Mouse (Mus musculus) midbrain, embryonic 13.5 days (tissue): ENCODE results near the gene Sdc1. TPM values are rescaled to one million over a fixed set of nuclear protein-coding genes. Genes with fewer than 3 reads are reported as not detected.

Source experiments
- ATAC-seq: fragments of 200-750 bp; cut with Nextera tagmentation; 2 replicates; pipeline ENCODE4 v1.8.0; 2017; ENCODE audit warnings: mild to moderate bottlenecking, moderate TSS enrichment, moderate library complexity
- H3K27ac ChIP-seq: fragments of 300-500 bp; sonication (generic); 2 replicates; pipeline ENCODE4 v1.5.1; 2015; ENCODE audit warnings: inconsistent platforms, mild to moderate bottlenecking, moderate library complexity
- H3K27me3 ChIP-seq: fragments of 300-500 bp; sonication (generic); 2 replicates; pipeline ENCODE4 v1.6.1; 2015; ENCODE audit warnings: mild to moderate bottlenecking, inconsistent platforms
- H3K36me3 ChIP-seq: fragments of 300-500 bp; sonication (generic); 2 replicates; pipeline ENCODE4 v1.6.1; 2015; ENCODE audit warnings: mild to moderate bottlenecking, inconsistent platforms
- H3K4me1 ChIP-seq: fragments of 300-500 bp; sonication (generic); replicated peaks from 2 replicates; pipeline ENCODE4 v1.6.1; 2015; ENCODE audit warnings: inconsistent platforms
- H3K4me2 ChIP-seq: fragments of 300-500 bp; sonication (generic); replicated peaks from 2 replicates; pipeline ENCODE4 v1.6.1; 2015; ENCODE audit warnings: moderate library complexity, mild to moderate bottlenecking, inconsistent platforms
- H3K4me3 ChIP-seq: fragments of 300-500 bp; sonication (generic); replicated peaks from 2 replicates; pipeline ENCODE4 v1.5.1; 2015; ENCODE audit warnings: mild to moderate bottlenecking, inconsistent platforms
- H3K9ac ChIP-seq: fragments of 300-500 bp; sonication (generic); replicated peaks from 2 replicates; pipeline ENCODE4 v1.6.1; 2015; ENCODE audit warnings: mild to moderate bottlenecking, inconsistent platforms
- H3K9me3 ChIP-seq: fragments of 300-500 bp; sonication (generic); 2 replicates; pipeline ENCODE4 v1.6.1; 2016; ENCODE audit warnings: mild to moderate bottlenecking, inconsistent platforms
- WGBS: fragments of 180-500 bp; shearing (Covaris S2); methylation state at CpG from one replicate; pipeline ENCODE4 v1.1.7; 2015; 5-methylcytosine and 5-hydroxymethylcytosine counted together
- polyA plus RNA-seq: library from polyadenylated mRNA; unstranded; fragments of >200 nt; fragmentation: Nextera tagmentation; extraction: Ambion mirVana; gene quantifications from 2 replicates; pipeline ENCODE4 v1.2.1, GENCODE M21; 2015

Gene Sdc1
- polyA plus RNA-seq, 1 experiment from 2014 or later, result 30.8 TPM

DNA sequence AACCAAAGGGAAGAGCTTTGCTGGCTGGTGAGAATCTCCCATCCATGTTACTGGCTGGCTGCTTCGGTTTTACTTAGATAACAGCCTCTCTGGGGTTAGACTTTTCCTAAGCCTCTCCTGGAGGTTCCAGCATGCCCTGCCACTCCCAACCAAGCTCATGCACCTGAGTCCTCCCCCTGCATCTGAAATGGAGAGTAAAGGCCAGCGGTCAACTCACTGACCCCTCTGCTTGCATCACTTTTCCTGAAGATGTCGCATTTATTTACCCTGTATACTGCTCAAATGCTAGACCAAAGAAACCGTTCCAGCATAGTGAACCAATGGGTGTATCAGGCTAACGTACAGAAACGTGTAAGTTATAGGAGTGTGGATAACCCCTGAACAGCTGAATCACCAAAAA, 38.5 kb downstream of the Sdc1 start:
- Histone ChIP-seq H3K36me3 (no peaks in the 10 kb centered on the region), H3K27ac (no peak overlapping the region), H3K27me3 (no peaks in the 10 kb centered on the region), H3K4me2 (no peak overlapping the region), H3K4me1 (no peaks in the 10 kb centered on the region), H3K9ac (no peak overlapping the region), H3K9me3 (no peaks in the 10 kb centered on the region), H3K4me3 (no peak overlapping the region)
- no peak for ATAC-seq
- WGBS, result 88% methylated on average over 6 of the region's 6 CpGs

GRCm38 (mm10) chr12:8810966-8811365, 39.8 kb downstream of the Sdc1 start:
- Histone ChIP-seq H3K9me3 (no peaks in the 10 kb centered on the region), H3K36me3 (no peaks in the 10 kb centered on the region), H3K9ac (no peak overlapping the region), H3K4me2 (no peak overlapping the region), H3K4me1 (no peaks in the 10 kb centered on the region), H3K4me3 (no peak overlapping the region), H3K27ac (no peak overlapping the region), H3K27me3 (no peaks in the 10 kb centered on the region)
- peak; percentile 24; the same call in 1 of the 2 replicates for ATAC-seq
- WGBS, result 69% methylated on average over 2 of the region's 2 CpGs

GRCm38 (mm10) chr12:8811441-8811871, 40.3 kb downstream of the Sdc1 start:
- no peak overlapping the region for H3K27ac ChIP-seq
- 80% methylated on average over 6 of the region's 6 CpGs for WGBS
- no peaks in the 10 kb centered on the region for H3K27me3 ChIP-seq
- no peak for ATAC-seq
- no peaks in the 10 kb centered on the region for H3K9me3 ChIP-seq
- H3K9ac ChIP-seq, result no peak overlapping the region
- H3K4me1 ChIP-seq, result no peaks in the 10 kb centered on the region
- H3K4me2 ChIP-seq, result no peak overlapping the region
- H3K36me3 ChIP-seq, result no peaks in the 10 kb centered on the region
- H3K4me3 ChIP-seq, result no peak overlapping the region

DNA sequence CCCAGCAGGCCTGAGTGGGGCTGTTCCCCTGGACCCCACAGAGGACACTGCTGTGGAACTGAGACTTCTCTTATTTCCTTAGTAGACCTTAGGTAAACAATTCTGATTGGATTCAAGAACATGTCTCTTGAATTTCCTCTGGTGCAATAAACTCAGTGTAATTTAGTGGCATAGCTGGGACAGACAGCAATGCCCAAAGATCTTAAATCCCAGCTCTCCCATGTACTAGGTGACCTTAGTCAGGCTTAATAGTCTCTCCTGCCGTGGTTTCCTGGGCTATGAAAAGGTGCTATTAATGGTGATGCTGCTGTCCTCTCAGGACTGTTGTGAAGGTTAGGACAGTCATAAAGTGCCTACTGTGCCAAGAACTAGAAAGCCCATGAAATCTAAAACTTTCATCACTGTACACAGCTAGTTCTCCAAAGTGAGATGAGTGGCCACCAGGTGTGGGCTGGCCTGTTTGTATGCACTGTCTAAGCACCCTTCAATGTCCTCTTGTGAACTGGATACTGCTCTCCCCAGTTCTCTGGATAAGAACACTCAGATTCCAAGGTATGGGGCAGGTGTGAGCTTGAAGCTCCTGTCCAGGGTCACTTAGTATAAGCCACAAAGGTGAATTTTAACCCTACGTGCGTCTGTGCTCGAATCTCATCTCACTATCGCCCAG, 40.9 kb downstream of the Sdc1 start:
- Histone ChIP-seq H3K36me3 (no peaks in the 10 kb centered on the region), H3K4me1 (no peaks in the 10 kb centered on the region), H3K4me2 (no peak overlapping the region), H3K27me3 (no peaks in the 10 kb centered on the region), H3K9me3 (no peaks in the 10 kb centered on the region), H3K9ac (no peak overlapping the region), H3K4me3 (no peak overlapping the region), H3K27ac (no peak overlapping the region)
- 89% methylated on average over 5 of the region's 5 CpGs for WGBS
- ATAC-seq, result no peak

GRCm38 (mm10) chr12:8817467-8818232, 46.5 kb downstream of the Sdc1 start:
- peaks cover 8% of the 10 kb centered on the region; the same call in 1 of the 2 replicates for H3K4me1 ChIP-seq
- H3K27me3 ChIP-seq, result no peaks in the 10 kb centered on the region
- H3K9me3 ChIP-seq, result no peaks in the 10 kb centered on the region
- no peak overlapping the region for H3K4me3 ChIP-seq
- H3K36me3 ChIP-seq, result no peaks in the 10 kb centered on the region
- no peak overlapping the region for H3K27ac ChIP-seq
- WGBS, result 37% methylated on average over 13 of the region's 13 CpGs
- no peak overlapping the region for H3K4me2 ChIP-seq
- H3K9ac ChIP-seq, result 0 out of 2 replicates have a peak overlapping the region, but pooled peaks have one; percentile 5
- ATAC-seq, result peak; percentile 55

DNA sequence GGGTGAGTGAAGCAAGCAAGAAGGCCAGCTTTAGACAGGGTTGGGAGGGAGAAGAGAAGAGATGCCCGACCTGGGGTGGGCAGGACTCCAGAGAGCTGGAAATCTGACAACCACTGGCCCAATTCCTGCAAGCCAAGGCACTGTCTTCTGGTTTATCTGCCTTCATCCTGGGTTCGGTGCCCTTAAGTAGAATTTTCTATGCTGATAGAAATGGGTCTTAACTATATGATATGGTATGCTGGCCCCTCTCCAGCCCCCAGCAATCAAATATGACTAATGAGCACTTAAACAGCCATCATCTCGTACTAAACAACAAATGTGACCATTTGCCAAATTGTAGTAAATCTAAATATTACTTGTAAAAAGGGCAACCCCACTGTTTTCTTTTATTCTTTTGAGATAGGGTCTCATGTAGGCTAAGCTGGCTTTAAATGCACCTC, 47.1 kb downstream of the Sdc1 start:
- H3K27me3 ChIP-seq, result no peaks in the 10 kb centered on the region
- no peaks in the 10 kb centered on the region for H3K36me3 ChIP-seq
- no peak overlapping the region for H3K27ac ChIP-seq
- no peak overlapping the region for H3K4me2 ChIP-seq
- H3K4me3 ChIP-seq, result no peak overlapping the region
- WGBS, result 57% methylated on average over 3 of the region's 3 CpGs
- H3K9me3 ChIP-seq, result no peaks in the 10 kb centered on the region
- 0 out of 2 replicates have a peak, but pooled peaks have one; percentile 27 for ATAC-seq
- H3K4me1 ChIP-seq, result peaks cover 8% of the 10 kb centered on the region; the same call in 1 of the 2 replicates
- H3K9ac ChIP-seq, result 0 out of 2 replicates have a peak overlapping the region, but pooled peaks have one; percentile 5

DNA sequence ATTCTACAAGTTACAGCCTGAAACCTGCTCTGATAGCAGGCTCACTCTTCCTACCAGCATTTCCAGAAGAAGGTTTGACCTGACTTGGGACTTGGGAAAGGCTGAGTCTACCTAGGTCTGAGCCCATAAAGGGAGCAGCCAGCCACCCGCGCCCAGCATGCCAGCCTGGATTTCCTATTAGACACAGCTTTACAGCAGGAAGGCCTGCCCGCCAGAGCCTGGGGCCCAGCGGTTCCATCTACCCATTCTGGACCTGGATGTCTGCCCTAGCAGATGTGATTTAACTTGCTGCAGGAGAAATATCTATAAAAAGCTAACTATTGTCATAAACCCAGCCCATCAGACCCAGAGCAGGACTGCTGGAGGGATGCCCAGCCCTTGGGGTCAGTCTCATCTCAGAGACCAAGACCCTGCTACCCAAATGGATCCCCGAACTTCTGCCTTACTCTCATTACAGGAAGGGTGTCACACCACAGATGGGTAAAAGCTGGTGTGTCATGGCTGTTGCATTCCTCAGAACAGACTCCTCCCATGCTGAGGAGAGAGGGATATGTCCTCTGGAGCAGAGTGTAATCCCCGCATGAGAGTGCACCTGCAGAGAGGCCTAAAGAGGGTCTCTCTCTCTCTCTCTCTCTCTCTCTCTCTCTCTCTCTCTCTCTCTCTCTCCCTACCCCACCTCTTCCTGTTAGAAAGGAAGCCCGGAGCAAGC, 54.0 kb downstream of the Sdc1 start:
- H3K4me3 ChIP-seq, result no peak overlapping the region
- no peaks in the 10 kb centered on the region for H3K4me1 ChIP-seq
- H3K9me3 ChIP-seq, result no peaks in the 10 kb centered on the region
- no peaks in the 10 kb centered on the region for H3K27me3 ChIP-seq
- no peak overlapping the region for H3K9ac ChIP-seq
- WGBS, result 82% methylated on average over 7 of the region's 7 CpGs
- no peak overlapping the region for H3K4me2 ChIP-seq
- no peak for ATAC-seq
- H3K27ac ChIP-seq, result no peak overlapping the region
- H3K36me3 ChIP-seq, result no peaks in the 10 kb centered on the region

- no peak overlapping the region for H3K4me3 ChIP-seq
- H3K9me3 ChIP-seq, result no peaks in the 10 kb centered on the region
- ATAC-seq, result no peak
- H3K36me3 ChIP-seq, result no peaks in the 10 kb centered on the region
- no peaks in the 10 kb centered on the region for H3K27me3 ChIP-seq
- H3K4me2 ChIP-seq, result no peak overlapping the region
- 93% methylated on average over 9 of the region's 9 CpGs for WGBS
- no peak overlapping the region for H3K9ac ChIP-seq
- no peaks in the 10 kb centered on the region for H3K4me1 ChIP-seq
- no peak overlapping the region for H3K27ac ChIP-seq
These were observed 56.0 kb downstream of the Sdc1 start for GRCm38 (mm10) chr12:8827014-8827715.

DNA sequence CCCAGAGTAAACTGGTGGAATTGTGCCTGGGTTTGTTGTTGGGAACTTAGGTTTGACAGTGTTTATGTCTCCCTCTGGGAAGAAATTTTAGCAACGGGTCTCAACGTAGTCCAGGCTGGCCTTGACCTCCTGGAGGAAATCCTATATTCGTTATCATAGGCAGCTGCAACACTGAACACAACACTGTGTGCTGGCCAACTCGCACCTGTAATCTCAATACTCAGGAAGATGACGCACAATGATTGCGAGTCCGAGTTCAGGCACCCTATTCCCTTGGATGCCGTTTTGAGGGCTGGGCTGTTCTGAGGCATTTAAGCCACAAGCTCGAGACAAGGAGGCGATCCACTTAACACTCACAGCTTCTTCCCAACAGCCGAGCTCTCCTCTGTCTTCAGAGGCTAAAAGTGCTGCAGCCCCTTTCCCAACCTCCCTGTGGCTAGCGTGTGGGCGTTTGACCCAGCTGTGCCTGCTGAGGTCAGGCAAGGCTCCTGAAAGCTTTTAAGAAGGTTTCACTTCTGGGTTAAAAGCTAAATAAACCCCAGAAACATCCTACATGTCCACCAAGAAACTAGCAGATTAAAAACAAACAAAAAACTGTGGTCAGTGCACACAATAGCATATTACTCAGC, 58.0 kb downstream of the Sdc1 start:
- no peak for ATAC-seq
- H3K4me1 ChIP-seq, result no peaks in the 10 kb centered on the region
- 79% methylated on average over 13 of the region's 13 CpGs for WGBS
- no peaks in the 10 kb centered on the region for H3K36me3 ChIP-seq
- H3K9me3 ChIP-seq, result no peaks in the 10 kb centered on the region
- no peak overlapping the region for H3K9ac ChIP-seq
- H3K27me3 ChIP-seq, result no peaks in the 10 kb centered on the region
- H3K27ac ChIP-seq, result no peak overlapping the region
- no peak overlapping the region for H3K4me3 ChIP-seq
- H3K4me2 ChIP-seq, result no peak overlapping the region

DNA sequence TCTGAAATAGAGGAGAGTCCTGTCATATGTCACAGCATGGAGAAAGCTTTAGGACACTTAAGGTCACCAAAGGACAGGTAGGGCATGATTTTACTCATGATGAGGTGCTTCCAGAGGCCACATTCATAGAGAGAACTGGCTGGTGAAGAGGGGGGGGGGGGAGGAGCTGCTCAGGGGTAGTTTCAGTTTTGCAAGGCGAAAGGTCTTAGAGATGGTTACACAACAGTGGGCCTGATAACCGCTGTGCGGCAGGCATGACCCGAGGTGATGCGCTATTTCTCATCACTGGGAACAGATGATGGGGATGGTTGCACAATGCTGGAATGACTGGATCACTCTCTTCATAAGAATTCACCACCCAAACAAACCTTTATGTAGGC, 58.5 kb downstream of the Sdc1 start:
- H3K36me3 ChIP-seq, result no peaks in the 10 kb centered on the region
- H3K27me3 ChIP-seq, result no peaks in the 10 kb centered on the region
- WGBS, result 92% methylated on average over 5 of the region's 5 CpGs
- no peak overlapping the region for H3K9ac ChIP-seq
- H3K9me3 ChIP-seq, result no peaks in the 10 kb centered on the region
- no peaks in the 10 kb centered on the region for H3K4me1 ChIP-seq
- H3K27ac ChIP-seq, result no peak overlapping the region
- no peak for ATAC-seq
- H3K4me2 ChIP-seq, result no peak overlapping the region
- no peak overlapping the region for H3K4me3 ChIP-seq

DNA sequence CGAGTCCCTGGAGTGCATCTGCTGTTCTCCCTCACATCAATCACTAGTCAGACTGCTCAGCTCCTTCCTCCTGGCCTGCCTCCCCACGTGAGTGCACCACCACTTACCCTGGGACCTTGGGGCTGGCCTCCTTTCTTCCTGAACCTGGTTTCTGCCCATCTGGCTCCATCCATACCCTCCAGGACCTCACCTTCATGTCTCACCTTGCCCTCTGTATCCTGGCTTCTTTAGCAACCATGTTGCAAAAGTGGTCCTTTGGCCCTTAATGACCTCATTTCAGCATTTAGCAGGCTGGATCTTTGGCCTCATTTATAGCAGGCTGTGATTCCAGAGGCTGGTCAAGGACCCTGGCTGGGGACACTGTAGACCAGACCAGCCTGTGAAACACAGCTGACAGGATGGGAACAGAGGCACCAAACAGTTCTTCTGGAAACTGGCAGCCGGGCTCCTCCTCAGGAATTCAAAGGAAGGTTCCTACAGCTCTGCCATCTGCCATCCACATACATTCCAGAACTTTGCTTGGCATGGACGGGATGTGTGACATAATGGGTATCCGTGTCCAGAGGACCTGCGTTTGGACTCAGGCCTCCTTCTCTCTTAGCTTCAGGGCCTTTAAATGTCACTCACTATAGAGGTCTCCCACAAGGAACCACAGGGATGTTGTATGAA, 60.0 kb downstream of the Sdc1 start:
- no peaks in the 10 kb centered on the region for H3K27me3 ChIP-seq
- 76% methylated on average over 6 of the region's 6 CpGs for WGBS

More for the DNA sequence above, 60.0 kb downstream of the Sdc1 start:
- H3K9ac ChIP-seq, result no peak overlapping the region
- no peak overlapping the region for H3K4me3 ChIP-seq
- no peak overlapping the region for H3K27ac ChIP-seq
- H3K9me3 ChIP-seq, result no peaks in the 10 kb centered on the region
- H3K4me2 ChIP-seq, result no peak overlapping the region
- no peaks in the 10 kb centered on the region for H3K4me1 ChIP-seq
- no peaks in the 10 kb centered on the region for H3K36me3 ChIP-seq
- ATAC-seq, result no peak
